Mouse (Mus musculus) urinary bladder, postnatal 36 days (tissue): ENCODE measurements at regions not wholly inside any gene's neighbourhood (a gene's known extent, or its start where the extent isn't known, plus 50 kb on each side); places are given as distances from the start of the nearest gene placed in this dataset.
A peak's percentile ranks its signal among the peaks of the same experiment; 100 is the strongest.

ENCODE experiments used
- DNase-seq, 2 experiments: peaks; one replicate each; pipeline ENCODE4 v3.0.0; 2022; ENCODE audit warnings: low spot score in 2 of 2, mixed read lengths in 1 of 2

DNA sequence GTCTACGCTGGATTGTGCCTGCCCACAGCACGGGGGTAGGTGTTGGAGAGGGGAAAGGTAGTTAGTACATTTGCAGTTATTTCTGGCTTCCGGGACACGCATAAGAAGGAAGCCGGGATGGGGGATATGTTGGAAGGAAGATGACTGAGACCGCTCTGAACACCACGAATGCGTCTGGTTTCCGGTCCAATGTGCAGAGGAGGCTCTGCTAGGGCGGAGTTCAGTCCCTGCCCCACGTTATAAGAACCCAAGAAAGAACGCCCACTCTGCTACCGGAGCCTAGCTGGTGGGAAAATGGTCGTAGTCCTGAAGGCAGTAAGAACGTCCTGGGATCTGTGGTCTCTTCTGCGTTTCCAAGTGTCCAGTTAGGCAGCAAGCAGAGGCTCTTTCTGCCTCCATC, 104.1 kb downstream of the Sox9 start:
- no peak for DNase-seq

DNA sequence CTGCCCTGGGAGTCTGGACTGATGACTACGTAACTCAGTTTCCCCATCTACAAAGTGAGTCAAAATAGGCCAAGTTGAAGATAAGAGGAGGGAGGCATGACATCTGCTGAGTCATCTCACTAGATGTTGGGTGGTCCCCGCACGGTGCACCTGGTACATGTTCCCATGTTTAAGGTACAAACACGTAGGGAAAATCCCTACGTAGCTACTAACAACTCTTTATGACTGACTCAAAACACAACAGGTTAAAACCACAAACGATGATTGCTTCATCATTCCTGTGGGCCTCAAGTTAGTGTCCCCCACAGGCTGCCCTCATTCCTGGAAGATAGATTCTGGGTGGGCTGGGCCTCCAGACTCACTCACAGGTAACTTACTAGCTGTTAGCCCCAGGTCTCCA, 107.7 kb downstream of the Sox9 start:
- DNase-seq: no peak

DNA sequence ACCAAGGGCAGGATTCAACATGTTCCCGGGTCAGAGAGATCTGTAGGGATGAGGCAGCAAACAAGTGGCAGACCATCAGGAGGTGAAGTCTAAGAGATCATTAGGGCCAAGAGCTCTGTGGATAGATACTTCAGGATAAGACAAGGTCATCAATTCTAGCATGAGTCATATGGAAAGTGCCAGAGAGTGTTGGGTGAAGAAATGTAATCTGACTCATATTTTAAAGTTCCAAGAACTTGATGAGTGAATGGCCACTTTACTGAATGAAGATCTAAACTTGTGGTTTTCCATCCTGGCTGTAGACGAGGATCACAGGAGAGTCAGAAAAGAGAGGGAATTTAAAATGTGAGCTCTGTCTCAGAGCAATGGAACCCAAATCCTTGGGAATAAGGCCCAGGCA, 115.6 kb downstream of the Sox9 start:
- no peak for DNase-seq

DNA sequence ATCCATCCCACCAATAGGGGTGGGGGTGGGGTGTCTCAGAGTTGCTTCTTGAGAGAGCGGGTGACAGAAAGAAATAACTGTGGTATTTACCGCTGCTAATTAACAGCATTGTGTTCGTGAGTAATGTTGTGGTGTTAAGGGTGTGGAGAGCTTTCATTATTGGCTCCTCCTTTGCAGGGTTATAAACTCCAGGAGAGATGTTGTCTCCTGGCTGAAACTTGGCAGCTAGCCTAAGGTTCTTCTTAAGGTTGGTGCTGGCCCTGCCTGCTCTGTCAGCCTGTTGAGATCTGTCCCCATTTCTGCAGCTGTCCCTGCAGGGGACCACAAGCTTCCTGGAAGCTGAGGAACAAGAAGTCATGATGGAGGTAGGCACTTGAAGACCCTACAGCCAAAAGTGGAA, 120.6 kb downstream of the Sox9 start:
- no peak for DNase-seq

DNA sequence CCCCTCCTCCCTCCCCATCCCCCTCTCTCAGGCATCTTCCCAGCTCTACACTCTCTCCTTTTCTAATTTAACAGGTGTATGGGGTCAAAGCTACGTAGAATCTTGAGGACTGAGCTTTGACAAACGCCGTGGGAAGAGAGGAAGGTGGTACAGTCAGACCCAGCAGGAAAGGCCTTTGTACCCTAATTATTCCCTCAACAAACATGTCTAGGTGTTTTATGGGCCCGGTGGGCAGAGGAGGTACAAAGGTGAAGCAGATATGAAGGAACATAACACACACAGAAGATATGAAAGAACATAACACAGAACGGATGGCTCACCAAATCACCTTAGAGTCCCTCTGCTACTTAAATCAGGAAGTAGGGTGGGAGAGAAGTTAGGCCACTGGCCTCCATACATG, 128.3 kb downstream of the Sox9 start:
- no peak for DNase-seq

DNA sequence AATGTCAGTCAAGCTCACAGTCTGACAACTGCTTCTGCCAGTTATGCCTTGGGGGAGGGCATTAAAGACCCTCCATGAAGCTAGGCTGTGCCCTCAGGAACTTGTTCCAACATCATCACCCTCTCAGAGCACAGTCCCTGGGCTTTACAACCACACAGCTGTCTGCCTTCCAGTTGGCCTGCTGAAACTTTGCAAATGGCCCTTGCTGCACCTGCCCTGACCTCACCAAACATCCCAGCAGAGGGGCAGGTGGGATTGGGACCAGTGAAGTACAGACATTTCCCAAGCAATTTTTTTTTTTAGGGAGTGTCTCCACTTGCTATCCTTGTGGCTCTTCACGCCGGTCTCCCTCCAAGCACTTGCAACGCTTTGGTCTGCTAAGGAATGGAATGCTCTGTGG, 130.9 kb downstream of the Sox9 start:
- DNase-seq: no peak

DNA sequence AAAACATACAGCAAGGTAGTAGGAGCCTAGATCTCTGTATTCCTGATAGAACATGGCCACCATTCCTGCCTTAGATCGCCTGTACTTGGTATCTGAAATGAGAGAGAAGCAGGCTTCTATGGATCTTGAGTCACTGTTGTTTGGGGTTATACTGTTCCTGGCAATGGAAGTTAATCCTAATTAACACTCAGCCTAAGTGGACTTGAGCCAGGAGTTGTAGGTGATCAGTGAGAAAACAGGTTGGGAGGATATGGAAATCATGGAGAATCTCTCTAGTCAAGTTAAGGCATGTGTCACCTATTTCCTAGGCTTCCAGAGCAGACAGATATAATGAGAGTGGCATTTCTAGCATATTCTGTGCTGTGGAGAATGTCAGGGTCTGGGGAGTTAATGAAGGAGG, 134.9 kb downstream of the Sox9 start:
- DNase-seq: no peak

DNA sequence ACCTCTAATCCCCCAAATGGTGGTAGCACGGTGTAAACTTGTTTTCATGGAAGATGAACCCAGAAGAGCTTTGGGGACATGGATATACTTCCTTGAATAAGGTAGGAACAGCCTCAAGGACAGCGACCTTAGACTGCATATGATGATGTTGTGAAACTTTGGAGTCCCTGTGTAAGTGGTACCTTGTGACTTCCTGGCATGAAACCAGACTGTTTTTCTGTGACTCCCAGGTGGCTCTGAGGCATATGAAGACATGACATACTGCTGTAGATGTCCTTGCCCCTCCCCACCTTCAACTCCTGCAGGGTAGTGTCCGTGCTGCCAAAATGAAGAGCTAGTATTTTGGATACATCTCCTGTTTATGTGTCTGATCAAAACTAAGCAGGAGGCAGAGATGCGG, 138.1 kb downstream of the Sox9 start:
- no peak for DNase-seq

DNA sequence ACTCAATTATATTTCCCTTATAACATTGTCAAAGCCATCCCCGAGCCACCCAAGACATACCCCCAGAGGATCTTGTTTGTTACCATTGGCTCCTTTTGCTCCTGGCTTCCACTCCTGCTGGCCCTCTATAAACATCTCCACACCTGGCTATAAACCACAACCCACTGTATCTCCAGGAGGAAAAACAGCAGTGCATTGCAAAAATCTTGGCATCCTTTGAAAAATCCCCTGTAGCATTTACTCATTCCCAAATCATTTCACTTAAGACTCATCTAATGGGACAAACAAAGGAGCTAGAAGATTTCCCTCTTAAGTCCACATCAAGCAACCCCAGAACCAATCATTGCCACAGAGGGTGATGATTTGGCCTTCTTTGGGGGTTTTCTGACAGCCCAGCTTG, 142.6 kb downstream of the Sox9 start:
- DNase-seq: no peak

DNA sequence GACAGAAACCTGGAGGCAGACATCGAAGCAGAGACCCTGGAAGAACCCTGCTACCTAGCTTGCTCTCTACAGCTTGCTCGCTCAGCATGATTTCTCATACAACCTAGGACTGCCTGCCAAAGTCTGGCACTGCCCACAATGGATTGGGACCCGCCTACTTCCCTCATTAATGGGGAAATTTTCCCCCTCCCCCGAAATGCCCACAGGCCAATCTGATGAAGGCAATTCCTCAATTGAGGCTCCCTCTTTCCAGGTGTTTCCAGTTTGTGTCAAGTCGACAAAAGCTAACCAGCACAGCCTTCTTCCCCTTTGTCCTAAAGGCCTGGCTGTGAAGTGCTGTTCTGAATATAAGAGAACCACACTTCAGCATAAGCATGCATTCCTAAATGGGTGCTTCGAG, 143.1 kb downstream of the Sox9 start:
- no peak for DNase-seq

DNA sequence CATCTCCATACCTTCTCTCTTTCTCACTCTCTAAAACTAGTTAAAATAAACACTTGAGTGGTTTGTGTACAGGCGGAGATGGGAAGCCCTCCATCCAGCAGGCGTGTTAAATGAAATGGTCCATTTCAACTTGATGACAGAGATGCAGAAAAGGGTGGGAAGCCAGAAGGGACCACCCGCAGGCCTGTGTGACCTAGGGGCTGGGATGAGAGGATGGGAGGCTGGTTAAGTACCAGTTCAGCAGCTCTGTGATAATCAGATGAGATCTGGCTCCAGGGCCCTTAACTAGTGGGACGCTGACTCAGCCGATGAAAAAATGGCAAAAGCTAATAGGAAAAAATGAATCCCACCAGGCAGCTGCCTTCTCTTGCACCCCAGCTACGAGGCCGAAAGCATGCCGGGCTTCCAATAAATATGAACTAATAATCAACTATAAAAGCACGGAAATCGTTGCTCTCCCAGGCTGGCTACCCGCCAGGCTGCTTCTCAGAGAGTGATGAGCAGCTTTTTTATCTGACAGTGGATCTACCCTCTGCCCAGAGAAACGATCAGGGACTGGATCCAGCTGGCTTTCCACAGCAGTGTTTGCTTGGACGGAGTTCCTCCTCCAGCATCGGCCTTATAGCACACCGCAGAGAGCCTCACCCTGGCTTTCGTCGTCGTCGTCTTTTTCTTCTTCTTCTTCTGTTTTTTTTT, 144.5 kb downstream of the Sox9 start:
- DNase-seq: peak in 1 of 2 experiments; percentile 11

DNA sequence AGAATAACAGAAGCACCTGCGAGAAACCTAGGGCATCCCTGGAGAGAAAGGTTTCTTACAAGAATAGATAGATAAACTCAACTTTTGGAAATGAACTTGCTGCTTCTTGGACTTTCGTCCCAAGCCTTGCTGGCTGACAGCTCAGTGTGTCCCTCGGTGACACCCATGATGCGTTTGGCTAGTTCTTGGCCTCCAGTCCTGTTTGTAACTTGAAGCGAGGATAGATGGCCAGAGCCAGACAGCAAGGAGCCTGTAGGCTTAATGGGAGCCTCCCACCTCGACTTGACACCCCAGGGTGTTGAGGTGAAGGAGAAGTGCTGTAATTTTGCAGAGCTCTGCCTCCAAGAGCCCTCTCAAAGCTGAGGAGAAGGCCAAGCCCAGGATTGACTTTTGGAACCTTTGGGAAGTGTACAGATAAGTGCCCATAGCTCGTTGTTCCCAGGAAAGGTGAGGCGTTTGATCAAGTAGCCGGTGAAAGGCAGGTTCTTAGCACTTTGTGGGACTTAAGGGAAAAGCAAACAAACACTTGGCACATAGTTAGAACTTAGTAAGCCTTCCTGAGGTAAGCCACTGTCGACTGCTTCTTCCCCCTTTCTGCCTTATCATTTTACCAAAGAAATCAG, 148.3 kb downstream of the Sox9 start:
- no peak for DNase-seq

DNA sequence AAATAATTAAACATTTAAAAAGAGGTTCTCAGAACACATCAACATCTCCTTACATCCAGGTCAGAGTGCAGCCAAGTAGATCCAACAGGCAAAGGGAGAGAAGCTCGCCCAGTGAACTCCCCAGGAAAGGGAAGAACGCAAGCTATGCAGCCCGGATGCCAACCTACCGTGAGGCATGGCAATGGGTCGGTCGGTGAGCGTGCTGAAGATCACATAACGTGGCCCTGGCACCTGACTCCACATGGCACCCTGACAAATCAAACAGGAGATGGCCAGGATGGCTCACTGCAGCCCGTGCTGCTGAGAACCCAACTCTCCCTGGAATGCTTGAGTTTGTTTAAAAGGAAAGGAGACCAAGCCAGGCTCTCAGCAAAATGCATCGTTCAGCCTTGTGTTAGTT, 156.0 kb downstream of the Sox9 start:
- no peak for DNase-seq

DNA sequence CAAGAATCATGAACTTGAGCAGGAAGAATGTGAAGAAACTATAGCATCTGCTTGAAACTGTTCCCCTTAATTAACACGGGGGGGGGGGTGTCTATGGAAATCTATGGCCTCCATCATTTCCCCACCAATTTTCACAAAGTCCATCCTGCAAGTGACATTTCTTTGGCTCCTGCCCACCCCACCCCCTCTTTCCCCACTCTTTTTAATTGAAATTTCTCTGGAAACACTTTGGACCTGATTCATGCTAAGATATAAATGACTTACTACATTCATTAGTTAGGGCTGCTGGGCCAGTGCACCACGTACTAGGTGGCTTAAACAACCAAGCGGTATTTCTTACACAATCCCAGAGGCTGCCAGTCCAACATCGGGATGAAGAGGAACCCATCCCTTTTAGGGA, 169.4 kb downstream of the Sox9 start:
- DNase-seq: no peak

DNA sequence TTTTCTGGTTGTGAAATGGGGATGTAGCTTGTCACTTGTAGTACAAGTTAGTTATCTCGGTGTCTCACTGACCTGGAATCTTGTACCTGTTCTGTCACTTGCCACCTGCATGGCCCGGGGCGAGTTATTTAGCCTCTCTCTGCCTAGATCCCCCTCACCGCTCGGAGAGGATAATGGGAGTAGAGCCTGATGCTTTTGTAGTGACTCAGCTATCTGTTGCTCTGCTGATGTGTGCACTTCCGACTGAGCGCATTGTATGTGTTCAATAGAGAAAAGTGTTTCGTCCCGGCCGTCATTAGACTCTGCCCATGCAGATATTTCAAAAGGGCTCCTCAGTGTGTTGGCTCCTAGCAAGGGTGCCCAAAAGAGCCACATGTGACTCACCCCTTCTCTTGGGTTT, 170.3 kb downstream of the Sox9 start:
- DNase-seq: no peak

DNA sequence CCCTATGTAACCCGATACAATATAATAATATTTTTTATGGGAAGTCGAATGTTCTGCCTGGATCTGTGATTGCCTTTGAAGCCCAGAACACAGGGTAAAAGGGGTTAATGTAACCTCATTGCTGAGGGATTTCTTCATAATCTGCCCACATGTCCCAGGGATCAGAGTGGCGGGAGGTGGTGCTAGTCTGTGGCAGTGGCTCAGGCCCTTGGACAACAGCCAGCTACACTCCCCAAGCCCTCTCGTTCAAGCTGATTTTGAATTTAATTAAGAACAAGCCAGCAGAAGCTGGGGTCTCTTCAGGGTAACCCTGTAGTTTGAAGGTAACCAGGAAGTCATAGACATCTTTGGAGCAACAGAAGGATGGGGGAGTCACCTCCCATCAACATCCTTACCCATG, 171.5 kb downstream of the Sox9 start:
- no peak for DNase-seq

DNA sequence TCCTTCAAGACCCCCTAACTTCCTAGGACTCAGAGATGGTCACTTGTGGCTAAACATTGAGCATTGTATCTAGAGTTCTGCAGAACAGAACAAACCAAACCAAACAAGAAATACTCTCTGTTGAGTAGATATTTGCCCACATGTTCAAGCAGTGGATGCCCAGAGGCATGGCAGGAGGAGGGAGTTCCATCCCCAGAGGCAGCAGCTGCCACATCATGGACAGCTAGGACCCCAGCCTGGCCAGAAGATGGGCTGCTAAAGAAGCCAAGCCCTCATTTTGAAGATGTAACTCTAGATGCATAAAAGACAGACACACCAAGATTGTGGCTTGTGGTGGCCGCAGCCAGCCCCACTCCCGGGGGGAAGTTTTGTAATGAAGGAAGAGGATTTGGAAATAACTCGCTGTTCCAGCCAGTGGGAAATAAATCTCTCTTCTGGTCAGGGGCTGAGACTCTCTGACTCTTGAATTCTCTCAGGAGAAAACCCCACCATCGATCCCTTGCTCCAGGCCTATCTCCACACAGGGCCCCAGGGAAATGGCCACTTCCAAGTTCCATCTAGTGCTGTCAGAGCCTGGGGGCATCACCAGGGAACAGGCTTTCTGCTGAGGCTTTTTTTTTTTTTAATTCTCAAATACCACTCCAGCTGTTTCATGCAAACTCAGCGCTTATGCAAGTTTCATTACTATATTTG, 174.9 kb downstream of the Sox9 start:
- peak in 1 of 2 experiments; percentile 36 for DNase-seq

DNA sequence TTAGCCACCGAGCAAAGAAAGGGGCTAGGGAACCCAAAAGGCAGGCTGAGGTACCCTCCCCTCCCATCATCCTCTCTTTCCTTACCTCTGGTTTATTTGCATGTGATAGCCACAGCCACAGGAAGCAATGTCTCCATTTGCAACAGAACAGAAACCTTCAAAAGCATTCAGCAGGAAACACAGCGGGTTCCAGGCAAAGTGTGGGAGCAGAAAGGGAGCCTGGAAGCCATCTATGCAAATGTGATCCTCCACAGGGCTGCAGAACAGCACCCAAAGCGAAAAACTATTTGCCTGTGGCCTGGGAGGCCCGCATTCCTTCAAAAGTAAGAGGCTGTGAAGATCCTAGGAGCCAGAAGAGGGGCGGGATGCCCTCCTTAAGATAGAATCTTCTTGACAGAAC, 177.6 kb downstream of the Sox9 start:
- no peak for DNase-seq

DNA sequence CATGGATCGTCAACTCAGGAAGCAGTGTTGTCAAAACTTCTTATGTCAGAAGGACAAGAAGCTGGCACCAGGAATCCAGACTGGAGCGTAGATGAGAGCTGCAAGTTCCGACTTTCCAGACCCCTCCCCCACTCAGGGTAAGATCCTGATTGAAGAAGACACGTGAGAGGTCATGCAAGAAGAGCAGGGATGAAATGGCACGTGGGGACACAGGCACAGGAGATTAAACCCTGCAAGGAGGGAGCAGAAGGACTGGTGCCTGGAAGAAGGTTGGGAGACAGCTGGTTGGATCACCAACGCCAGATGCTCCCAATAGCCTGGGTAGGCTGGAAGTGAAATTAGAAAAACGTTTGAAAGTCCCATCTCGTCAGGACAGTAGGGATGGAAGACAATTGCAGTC, 191.3 kb downstream of the Sox9 start:
- no peak for DNase-seq

DNA sequence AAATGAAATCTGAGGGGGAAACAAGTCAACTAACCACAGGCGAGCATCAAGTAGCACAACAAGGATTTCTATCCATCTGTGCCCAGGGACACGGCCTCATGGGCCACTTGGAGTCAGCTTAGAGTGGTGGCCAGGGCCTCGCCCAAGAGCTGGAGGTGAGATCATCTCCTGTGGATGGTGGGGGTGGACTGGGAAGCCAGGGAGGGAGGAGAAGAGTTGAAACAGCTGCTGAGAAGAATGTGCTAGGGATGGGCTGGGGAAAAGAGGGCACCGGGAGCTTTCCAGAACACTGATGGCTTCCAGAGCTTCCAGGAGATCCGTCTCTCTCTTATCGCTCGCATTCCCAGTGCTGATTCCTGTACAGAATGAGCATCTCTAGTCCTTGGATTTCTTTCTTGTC, 192.9 kb downstream of the Sox9 start:
- DNase-seq: no peak

DNA sequence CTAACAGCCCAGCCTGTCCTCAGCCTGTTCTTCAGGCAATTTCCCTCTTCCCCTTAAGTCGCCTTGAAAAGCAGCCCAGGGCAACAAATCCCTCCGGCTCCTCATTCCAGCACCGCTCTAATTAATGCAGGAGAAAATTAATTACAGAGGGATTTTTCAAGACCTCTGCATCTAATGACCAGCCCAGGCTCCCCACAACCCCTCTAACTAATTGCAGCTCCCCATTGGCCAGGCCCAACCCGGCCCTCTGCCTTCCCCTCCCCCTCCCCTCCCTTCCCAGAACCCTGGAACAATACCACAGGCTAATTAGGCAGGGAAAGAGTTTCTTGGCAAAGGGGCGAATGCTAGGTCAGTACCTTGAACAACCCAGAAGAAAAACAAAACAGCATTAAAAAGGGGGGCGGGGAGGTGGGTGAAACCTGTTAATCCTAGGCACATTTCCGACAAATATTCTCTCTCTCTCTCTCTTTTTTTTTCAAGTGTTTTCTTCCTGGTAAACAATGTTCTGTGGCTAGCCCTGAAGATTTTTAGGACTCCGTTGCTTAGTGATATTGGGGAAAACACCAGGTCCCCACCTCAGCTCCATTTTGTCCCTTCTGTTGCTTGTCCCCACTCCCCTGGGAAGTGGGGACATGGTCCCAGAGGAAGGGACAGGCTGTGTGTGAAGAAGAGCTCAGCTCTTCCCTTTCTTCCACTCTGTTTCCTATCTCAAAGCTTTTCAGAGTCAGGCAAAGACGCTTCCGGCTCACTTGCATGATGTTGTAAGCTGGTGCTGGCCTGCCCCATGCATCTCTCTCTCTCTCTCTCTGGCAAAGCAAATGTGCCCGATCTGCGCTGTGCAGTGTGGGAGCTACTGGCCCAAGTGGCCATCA, 195.1 kb downstream of the Sox9 start:
- no peak for DNase-seq

DNA sequence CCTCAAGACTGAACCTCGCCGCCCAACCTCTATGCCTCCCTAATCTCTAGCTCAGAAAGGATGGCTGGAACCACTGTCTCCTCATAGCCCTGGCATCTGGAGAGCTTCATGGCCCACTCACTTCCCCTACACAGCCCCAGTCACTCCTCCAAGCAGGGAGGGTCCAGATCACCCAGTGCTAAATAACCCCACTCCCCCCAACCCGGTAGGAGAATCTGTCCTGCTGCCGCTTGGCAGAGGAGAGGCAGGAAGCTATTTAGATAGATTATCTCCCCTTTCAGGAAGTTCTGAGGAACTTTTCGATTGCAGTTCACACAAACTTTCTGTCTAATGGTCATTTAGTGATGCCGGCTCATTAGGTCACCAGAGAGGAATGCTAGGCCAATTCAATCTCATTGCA, 196.9 kb downstream of the Sox9 start:
- DNase-seq: no peak
